Mouse (Mus musculus): Measurements from ENCODE around the gene Gm5150.
"Not testable (repeated sequence)": the region's sequence is repeated elsewhere in the genome, so short reads cannot be mapped to it uniquely, and the experiment has no call there.

The Gm5150 gene

GRCm38 (mm10) chr3:16006215-16006614, at the start of gene Gm5150:
Gene Gm5150 (minus strand): TSS chr3:16006437.
- no peak for DNase-seq (ENCODE audit: low spot score in 2 of 2)

- DNase-seq (ENCODE audit: low spot score in 2 of 2), result not testable (repeated sequence)
Observed at GRCm38 (mm10) chr3:16051736-16052135, 45.5 kb upstream of the Gm5150 start.

- DNase-seq (ENCODE audit: low spot score in 2 of 2), result no peak
Observed at GRCm38 (mm10) chr3:16047288-16047687, 41.1 kb upstream of the Gm5150 start.

- peak; percentile 21 to 35 for DNase-seq (ENCODE audit: low spot score in 2 of 2)
Observed at GRCm38 (mm10) chr3:16043315-16043714, 37.1 kb upstream of the Gm5150 start.

GRCm38 (mm10) chr3:16024988-16025387, 18.8 kb upstream of the Gm5150 start:
- peak; percentile 32 to 51 for DNase-seq (ENCODE audit: low spot score in 2 of 2)

GRCm38 (mm10) chr3:16022214-16022613, 16.0 kb upstream of the Gm5150 start:
- DNase-seq (ENCODE audit: low spot score in 2 of 2), result no peak

- not testable (repeated sequence) for DNase-seq (ENCODE audit: low spot score in 2 of 2)
Observed at GRCm38 (mm10) chr3:16014456-16014855, 8.2 kb upstream of the Gm5150 start.

GRCm38 (mm10) chr3:16007827-16008226, 1.6 kb upstream of the Gm5150 start:
- DNase-seq (ENCODE audit: low spot score in 2 of 2), result no peak

- DNase-seq (ENCODE audit: low spot score in 2 of 2), result no peak
Observed at GRCm38 (mm10) chr3:16003890-16004633, 2.2 kb downstream of the Gm5150 start.

- not testable (repeated sequence) for DNase-seq (ENCODE audit: low spot score in 2 of 2)
Observed at GRCm38 (mm10) chr3:15999479-15999878, 6.8 kb downstream of the Gm5150 start.

GRCm38 (mm10) chr3:15982216-15982615, 24.0 kb downstream of the Gm5150 start:
- no peak for DNase-seq (ENCODE audit: low spot score in 2 of 2)

- no peak for DNase-seq (ENCODE audit: low spot score in 2 of 2)
Observed at GRCm38 (mm10) chr3:15956921-15957320, 49.3 kb downstream of the Gm5150 start.

All from right cerebral cortex, postnatal 10 days (tissue).